Mouse (Mus musculus): ENCODE data around the gene Tmbim1.

Tmbim1 gene

GRCm38 (mm10) chr1:74277041-74277440 lies 28.4 kb downstream of the Tmbim1 start:
- no peak for DNase-seq

GRCm38 (mm10) chr1:74275015-74275414 lies 30.4 kb downstream of the Tmbim1 start:
- DNase-seq: no peak

DNA sequence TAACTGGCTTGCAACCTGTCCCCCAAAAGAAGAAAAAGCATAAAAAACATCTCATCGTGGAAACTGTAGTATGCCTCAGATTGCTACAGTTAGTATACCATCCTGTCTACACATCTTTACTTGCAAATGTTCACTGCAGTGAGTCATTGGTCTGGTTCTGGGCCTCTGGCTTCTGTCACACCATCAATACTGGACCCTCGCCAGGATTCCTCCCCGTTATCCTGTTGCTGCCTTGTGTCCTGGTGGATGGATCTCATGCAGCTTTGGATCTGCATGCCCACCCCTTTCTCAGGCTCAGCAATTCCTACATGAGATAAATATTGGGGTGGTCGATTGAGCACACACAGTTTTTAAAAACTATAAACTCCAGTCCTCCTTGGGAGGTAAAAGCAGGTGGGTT lies 33.8 kb downstream of the Tmbim1 start:
- DNase-seq: no peak

DNA sequence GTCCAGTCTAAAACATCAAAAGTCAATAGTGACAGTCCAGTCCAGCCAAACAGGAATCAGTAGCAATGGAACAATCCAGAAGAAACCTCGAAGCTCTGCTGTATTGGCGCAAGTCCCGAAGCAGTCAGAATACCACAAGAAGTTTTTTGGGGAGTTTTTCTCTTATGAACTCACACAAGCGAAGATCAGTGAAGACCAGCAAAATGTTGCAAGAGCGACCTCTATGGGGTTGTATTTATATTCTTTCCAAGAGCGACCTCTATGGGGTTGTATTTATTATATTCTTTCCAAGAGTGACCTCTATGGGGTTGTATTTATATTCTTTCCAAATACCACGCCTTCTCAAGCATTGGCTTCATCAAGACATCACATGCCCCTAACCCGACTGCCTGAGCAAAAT lies 36.7 kb downstream of the Tmbim1 start:
- no peak for DNase-seq

- DNase-seq: no peak
These were observed 42.9 kb downstream of the Tmbim1 start for GRCm38 (mm10) chr1:74262510-74262909.

DNA sequence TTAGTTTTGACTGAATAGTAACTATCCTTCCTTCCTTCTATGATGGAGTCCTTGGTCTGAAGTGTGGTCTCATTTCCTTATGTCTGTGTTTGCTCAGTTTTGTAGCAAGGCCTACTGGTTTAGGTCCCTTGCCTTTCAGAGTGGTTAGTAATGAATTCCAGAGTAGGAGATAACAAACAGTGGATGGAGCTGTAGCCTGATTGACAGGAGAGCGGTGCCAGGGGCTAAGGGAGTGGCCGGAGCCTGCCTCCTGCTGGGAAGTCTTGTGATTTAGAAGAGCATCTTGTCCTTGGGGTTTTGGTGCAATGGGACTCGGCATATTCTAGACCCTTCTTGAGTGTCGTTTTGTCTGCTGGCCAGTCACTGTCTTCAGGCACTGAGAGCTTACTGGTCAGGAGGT lies 48.6 kb downstream of the Tmbim1 start:
- no peak for DNase-seq

DNA sequence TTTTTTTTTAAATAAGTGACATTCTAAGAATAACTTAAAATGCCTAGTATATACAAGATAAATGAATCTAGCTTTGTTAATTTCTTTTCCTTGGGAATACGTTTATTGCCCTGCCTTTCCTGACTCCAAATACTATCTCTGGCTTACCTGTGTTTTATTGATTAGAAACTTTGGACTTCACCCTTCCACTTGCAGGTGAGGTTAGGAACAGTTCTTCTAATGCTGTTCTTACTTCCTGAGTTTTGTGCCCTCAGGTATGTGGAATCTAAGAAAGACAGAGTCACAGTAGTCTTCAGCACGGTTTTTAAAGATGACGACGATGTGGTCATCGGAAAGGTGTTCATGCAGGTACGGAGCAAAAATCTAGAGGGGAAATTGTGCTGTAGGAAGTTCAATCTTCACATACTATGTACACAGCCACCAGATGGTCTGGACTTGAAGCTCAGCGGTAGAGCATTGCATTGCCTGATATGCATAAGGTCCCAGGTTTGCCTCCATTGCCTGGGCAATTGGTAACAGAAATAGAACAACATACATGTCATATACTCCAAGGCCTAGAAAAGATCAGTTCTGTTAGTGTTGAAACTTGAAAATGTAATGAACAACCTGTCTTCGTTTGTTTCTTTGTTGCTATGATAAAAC lies 49.6 kb downstream of the Tmbim1 start:
- DNase-seq: no peak

DNA sequence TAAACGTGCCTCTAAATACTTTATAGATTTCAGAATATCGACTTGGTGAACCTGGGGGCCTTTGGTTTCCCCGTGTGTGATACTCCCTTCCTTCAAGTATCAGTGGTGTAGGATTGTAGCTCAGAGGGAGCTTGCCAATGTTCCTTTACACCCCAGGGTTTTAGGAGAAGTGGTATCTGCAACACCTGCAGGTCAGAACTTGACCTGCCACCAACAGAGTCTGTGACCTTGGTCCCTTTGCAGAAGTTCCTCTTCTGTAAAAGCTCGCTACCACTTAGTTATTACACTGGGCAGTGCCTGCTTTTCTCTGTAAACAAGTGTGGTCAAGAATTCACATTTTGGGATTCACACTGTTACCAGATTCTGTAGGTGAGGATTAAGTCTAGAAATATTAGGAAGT lies 55.3 kb downstream of the Tmbim1 start:
- DNase-seq: no peak

GRCm38 (mm10) chr1:74249331-74249980 lies 56.0 kb downstream of the Tmbim1 start:
- DNase-seq: no peak

DNA sequence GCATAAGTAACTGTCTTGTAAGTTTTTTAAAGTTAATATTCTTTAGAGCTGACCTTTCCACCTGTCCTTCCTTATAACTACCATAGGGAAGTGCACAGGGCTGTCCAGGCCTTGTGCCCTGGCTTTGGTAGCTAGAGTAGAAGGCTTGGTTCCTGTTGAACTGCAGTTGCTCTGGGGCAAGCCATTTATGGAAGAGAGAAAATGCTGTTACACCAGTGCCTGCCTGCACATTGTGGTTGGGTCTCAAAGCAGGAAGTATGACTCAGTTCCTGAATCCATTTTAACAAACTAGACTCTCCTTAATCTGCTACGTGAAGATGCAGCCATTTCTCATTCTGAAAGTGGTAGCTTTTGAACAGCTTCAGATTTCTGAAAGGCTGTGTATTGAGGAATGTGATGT lies 56.6 kb downstream of the Tmbim1 start:
- DNase-seq: no peak

DNA sequence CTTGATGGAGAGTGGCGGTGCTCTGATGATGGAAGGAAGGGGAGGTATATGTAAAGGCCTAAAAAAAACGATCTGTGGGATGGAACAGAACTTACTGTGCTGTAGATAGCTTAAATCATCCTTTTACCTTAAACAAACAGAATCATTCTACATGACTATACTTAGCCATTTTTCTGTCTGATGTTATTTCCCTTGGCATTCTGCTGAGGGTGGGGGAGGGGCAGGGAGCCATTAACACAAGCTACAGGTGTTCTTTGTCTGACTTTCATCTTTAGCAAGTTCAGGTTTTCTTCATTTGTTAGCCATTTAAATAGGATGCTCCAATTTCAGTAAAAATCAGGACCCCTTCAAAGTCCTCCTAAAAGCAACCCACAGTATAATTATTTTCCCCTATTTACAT lies 59.9 kb downstream of the Tmbim1 start:
- DNase-seq: no peak

DNA sequence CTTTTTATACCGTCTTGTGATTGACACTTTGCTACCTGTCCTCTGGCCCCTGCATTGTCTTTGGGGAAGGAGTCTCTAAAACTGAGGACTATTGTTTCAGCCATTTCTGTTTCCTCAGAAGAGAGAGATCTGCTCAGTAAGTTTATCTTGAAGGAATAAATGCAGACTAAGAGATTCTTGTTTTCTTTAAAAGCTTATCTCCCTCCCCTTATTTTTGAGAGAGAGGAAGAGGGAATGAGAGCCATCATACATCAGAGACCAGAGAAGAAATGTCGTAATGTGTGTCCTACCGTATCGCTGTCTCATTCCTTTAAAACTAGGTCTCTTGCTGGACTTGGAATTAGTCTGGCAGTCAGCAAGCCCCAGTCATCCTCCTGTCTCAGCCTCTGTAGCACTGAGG lies 64.6 kb downstream of the Tmbim1 start:
- DNase-seq: no peak

DNA sequence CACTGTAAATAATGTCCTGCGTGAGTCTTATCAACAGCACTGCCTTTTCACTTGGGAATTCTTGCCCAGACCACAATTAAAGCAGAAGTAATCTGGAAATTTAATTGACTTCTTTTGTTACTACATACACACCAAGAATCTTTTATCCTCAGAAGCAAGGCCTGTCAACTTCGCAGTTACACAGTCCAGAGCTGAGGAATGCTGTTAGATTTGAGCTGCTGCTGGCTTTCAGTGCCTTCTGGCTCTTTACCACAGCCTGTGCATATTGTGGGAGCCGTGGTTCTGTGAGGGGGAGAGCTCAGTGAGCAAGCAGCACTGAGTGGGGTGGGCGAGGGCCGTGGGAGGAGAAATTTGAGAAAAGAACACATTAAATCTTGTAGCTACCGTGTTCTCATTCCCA lies 65.1 kb downstream of the Tmbim1 start:
- DNase-seq: peak; percentile 92

DNA sequence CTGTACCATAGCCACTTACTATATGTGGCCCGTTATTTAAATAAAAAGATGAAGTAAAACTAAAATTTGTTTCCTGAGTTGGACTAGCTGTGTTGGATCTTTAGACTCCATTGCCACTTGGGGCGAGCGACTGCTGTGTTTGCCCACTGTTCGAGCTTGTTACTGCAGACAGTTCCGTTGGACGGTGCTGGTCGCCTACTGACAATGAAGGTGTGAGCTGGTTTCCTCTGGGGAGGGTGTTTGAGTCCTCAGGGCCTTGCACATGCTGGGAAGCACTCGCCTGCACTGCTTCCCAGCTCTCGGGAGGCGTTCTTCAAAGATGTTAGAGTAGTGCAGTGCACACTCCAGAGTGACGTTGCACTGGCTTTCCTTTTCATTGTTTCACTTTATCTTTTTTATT lies 65.8 kb downstream of the Tmbim1 start:
- DNase-seq: peak; percentile 58

DNA sequence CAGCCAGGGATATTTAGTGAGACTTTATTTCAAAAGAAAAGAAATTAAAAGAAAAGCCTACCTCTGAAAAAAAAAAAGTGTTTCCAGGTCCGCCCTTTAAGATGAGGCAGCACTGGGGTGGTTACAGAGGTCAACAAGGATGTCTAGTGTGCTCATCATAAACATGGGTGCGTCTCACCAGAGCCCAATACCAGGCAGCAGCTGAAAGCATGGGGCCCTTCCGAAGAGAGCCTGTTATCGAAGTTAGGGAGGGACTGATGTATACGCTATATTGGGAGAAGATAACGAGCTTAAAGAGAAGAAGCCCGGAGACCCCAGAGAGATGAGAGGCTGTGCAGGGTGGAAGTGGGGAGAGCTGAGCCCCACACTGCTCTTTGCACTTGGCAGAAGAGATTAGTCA lies 66.3 kb downstream of the Tmbim1 start:
- DNase-seq: no peak
